Mouse (Mus musculus) heart, adult 2 months (tissue): ENCODE results near the gene Trim28.

Source experiments
- CTCF ChIP-seq: fragments of 200-600 bp; IDR thresholded peaks from 2 replicates; pipeline ENCODE4 v1.8.1; 2022; ENCODE audit warnings: antibody characterized with exemption, mild to moderate bottlenecking, moderate library complexity
- EP300 ChIP-seq: fragments of 200-500 bp; IDR thresholded peaks from 2 replicates; pipeline ENCODE4 v1.6.1; 2011; ENCODE audit warnings: low read depth, low read length, control low read depth; ENCODE audit not compliant: insufficient read depth

- TF ChIP-seq CTCF = no peak
- TF ChIP-seq EP300 = no peak
These were observed 14.8 kb downstream of the Trim28 start for GRCm38 (mm10) chr7:13013671-13014070.
